Mouse (Mus musculus): ENCODE results near the gene Cux2. TPM values are rescaled to one million over a fixed set of nuclear protein-coding genes. Genes with fewer than 3 reads are reported as not detected.
A peak's percentile ranks its signal among the peaks of the same experiment; 100 is the strongest.

Gene Cux2
- polyA plus RNA-seq, 1 experiment from 2014 or later, result 1.5 TPM

DNA sequence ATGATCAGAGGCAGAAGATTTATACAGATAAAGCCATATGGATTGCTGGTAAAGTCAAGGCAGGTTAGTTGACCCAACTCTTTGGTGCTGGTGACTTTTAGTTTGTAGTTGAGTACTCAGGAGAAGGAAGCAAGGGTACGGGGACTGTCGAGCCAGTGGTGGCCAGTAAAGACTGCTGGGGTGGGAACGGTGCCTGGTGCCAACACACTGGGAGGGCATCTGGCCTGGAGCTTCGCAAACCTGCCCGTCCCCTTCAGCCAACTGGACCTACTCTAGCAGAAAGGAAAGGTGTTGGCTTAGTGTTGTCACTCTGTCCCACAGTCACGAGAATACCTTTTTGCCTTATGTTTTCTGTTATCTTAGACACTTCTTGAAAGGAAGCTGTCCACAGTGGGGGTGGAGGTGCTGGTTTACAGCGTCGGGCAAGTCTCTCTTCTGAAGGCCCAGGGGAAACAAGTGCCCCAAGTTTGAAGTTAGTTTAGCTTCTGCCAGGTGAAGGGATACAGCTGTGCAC, 234.0 kb downstream of the Cux2 start:
- no peak for ATAC-seq
- no peak for TF ChIP-seq CTCF (IDR thresholded peaks at IDR 0.05; ENCODE audit: low read depth)
- Histone ChIP-seq H3K36me3 (ENCODE audit: control insufficient read depth, insufficient read depth) (peaks cover 83% of the 10 kb centered on the region), H3K4me2 (replicated peaks; ENCODE audit: low read depth) (no peak overlapping the region), H3K4me1 (replicated peaks; ENCODE audit: control insufficient read depth, insufficient read depth, low read length) (no peaks in the 10 kb centered on the region), H3K4me3 (ENCODE audit: low read depth, low read length) (no peak overlapping the region), H3K9ac (ENCODE audit: low read depth, low read length) (no peak overlapping the region), H3K9me3 (ENCODE audit: control insufficient read depth) (no peaks in the 10 kb centered on the region), H3K27me3 (replicated peaks; ENCODE audit: control insufficient read depth, insufficient read depth, low read length) (no peaks in the 10 kb centered on the region), H3K27ac (ENCODE audit: low read depth, low read length) (no peak overlapping the region)
- 85% methylated on average over 8 of the region's 8 CpGs for WGBS

DNA sequence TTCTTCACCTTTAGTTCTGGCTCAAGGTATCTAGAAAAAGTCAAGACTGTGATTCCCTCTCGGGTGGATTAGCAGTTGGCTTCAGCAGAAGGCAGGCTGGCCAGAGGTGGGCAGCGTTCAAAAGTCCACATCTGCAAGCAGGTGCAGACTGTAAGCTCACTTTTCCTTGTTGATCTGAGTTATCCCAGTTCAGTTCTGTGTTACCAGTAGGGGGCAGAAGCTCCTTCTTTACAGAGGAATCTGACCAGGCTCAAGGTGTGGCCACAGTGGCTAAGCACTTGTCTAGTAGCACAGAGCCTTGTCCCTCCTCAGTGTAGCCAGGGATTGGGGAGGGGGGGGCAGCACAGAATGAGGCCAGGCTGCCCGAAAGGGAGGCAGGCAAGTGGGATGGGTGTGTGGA, 234.8 kb downstream of the Cux2 start:
- Histone ChIP-seq H3K4me2 (replicated peaks; ENCODE audit: low read depth) (no peak overlapping the region), H3K4me3 (ENCODE audit: low read depth, low read length) (no peak overlapping the region), H3K9me3 (ENCODE audit: control insufficient read depth) (no peaks in the 10 kb centered on the region), H3K27me3 (replicated peaks; ENCODE audit: control insufficient read depth, insufficient read depth, low read length) (no peaks in the 10 kb centered on the region), H3K36me3 (ENCODE audit: control insufficient read depth, insufficient read depth) (peaks cover 85% of the 10 kb centered on the region), H3K9ac (ENCODE audit: low read depth, low read length) (no peak overlapping the region), H3K4me1 (replicated peaks; ENCODE audit: control insufficient read depth, insufficient read depth, low read length) (no peaks in the 10 kb centered on the region), H3K27ac (ENCODE audit: low read depth, low read length) (no peak overlapping the region)
- peak; percentile 59 for ATAC-seq
- TF ChIP-seq CTCF (IDR thresholded peaks at IDR 0.05; ENCODE audit: low read depth), result peak; percentile 88
- WGBS, result 44% methylated on average over 3 of the region's 3 CpGs

DNA sequence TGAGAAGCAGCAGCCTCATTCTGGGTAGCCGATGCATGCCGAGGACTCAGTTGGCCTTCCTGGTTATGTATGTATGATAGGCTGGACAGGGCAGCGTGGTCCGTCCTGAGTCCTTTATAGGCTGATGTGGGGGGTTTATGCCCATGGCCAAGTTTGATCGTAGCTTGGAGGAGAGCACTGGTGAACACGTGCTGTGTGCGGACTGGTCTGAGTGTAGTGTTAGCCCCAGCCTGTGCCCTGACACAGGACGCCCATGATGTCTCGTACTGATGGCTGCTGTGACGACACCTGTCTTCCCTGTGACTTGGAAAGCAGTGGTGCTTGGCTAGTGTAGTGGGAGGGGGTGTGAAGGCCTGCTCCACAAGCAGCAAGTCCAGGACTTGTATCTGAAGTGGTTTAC, 236.2 kb downstream of the Cux2 start:
- Histone ChIP-seq H3K36me3 (ENCODE audit: control insufficient read depth, insufficient read depth) (peaks cover 74% of the 10 kb centered on the region), H3K4me2 (replicated peaks; ENCODE audit: low read depth) (no peak overlapping the region), H3K4me1 (replicated peaks; ENCODE audit: control insufficient read depth, insufficient read depth, low read length) (no peaks in the 10 kb centered on the region), H3K4me3 (ENCODE audit: low read depth, low read length) (no peak overlapping the region), H3K9ac (ENCODE audit: low read depth, low read length) (no peak overlapping the region), H3K27ac (ENCODE audit: low read depth, low read length) (no peak overlapping the region), H3K9me3 (ENCODE audit: control insufficient read depth) (no peaks in the 10 kb centered on the region), H3K27me3 (replicated peaks; ENCODE audit: control insufficient read depth, insufficient read depth, low read length) (no peaks in the 10 kb centered on the region)
- 95% methylated on average over 10 of the region's 10 CpGs for WGBS
- no peak for TF ChIP-seq CTCF (IDR thresholded peaks at IDR 0.05; ENCODE audit: low read depth)
- ATAC-seq, result no peak

DNA sequence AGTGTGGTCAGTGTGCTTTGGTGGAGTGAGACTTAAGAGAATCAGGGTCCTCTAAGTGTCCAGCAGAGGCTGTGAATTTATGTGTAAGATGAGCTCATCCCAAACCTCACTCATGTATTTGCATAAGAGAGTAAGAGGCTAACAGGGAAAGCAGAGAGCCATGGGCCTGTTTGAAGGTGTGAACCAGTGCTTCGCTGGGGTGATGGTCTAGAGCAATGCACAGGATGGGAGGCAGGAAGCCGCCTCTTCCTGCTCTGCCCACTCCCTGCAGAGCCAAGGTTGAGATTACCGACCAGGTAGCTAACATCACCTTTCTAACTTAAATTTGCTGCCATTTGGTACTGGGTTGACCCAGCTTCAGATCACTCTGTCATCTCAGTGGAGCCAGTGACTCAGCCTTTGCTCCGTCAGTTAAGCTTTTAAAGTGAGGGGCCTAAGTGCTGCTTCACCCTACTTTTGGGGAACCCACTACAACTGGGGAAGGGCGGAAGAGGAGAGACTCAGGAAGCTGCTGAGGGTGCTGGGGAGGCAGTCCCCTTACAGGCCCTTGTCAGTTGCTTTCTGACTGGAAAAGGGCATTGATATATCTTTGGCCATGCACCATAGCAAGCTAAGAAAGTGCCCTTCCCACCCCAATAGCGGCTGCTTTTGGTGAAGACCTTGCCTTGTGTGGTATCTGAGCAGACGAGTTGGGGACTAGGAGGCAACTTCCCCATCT, 237.2 kb downstream of the Cux2 start:
- Histone ChIP-seq H3K9me3 (ENCODE audit: control insufficient read depth) (no peaks in the 10 kb centered on the region), H3K27me3 (replicated peaks; ENCODE audit: control insufficient read depth, insufficient read depth, low read length) (no peaks in the 10 kb centered on the region), H3K36me3 (ENCODE audit: control insufficient read depth, insufficient read depth) (peaks cover 67% of the 10 kb centered on the region), H3K4me1 (replicated peaks; ENCODE audit: control insufficient read depth, insufficient read depth, low read length) (no peaks in the 10 kb centered on the region), H3K4me3 (ENCODE audit: low read depth, low read length) (no peak overlapping the region), H3K27ac (ENCODE audit: low read depth, low read length) (no peak overlapping the region), H3K4me2 (replicated peaks; ENCODE audit: low read depth) (no peak overlapping the region), H3K9ac (ENCODE audit: low read depth, low read length) (no peak overlapping the region)
- ATAC-seq, result no peak
- WGBS, result 82% methylated on average over 7 of the region's 7 CpGs
- TF ChIP-seq CTCF (IDR thresholded peaks at IDR 0.05; ENCODE audit: low read depth), result no peak

DNA sequence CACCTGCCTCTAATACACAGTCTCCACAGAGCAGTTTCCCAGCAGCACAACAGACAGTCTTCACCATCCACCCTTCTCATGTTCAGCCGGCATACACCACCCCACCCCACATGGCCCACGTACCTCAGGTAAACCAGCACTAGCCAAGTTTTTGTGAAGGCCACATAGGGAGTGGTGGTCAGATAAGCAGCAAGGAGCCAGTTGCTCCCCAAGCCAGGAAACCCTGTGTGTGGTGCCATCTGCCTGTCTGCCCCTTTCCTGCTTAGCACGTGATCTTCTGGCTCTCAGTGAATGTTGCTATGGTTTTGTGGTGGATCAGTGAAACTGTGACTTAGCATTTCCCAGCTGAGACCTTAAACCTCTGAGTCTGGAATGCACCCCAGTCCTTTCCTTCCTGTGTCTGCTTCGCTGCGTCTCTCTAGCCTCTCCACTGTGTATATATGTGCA, 238.4 kb downstream of the Cux2 start:
- no peak overlapping the region for H3K9ac ChIP-seq (ENCODE audit: low read depth, low read length)
- 86% methylated on average over 5 of the region's 5 CpGs for WGBS
- H3K36me3 ChIP-seq (ENCODE audit: control insufficient read depth, insufficient read depth), result peaks cover 58% of the 10 kb centered on the region
- H3K27me3 ChIP-seq (replicated peaks; ENCODE audit: control insufficient read depth, insufficient read depth, low read length), result no peaks in the 10 kb centered on the region
- H3K4me2 ChIP-seq (replicated peaks; ENCODE audit: low read depth), result no peak overlapping the region
- TF ChIP-seq CTCF (IDR thresholded peaks at IDR 0.05; ENCODE audit: low read depth), result no peak
- ATAC-seq, result no peak
- no peaks in the 10 kb centered on the region for H3K9me3 ChIP-seq (ENCODE audit: control insufficient read depth)
- no peak overlapping the region for H3K4me3 ChIP-seq (ENCODE audit: low read depth, low read length)
- H3K4me1 ChIP-seq (replicated peaks; ENCODE audit: control insufficient read depth, insufficient read depth, low read length), result no peaks in the 10 kb centered on the region
- no peak overlapping the region for H3K27ac ChIP-seq (ENCODE audit: low read depth, low read length)

DNA sequence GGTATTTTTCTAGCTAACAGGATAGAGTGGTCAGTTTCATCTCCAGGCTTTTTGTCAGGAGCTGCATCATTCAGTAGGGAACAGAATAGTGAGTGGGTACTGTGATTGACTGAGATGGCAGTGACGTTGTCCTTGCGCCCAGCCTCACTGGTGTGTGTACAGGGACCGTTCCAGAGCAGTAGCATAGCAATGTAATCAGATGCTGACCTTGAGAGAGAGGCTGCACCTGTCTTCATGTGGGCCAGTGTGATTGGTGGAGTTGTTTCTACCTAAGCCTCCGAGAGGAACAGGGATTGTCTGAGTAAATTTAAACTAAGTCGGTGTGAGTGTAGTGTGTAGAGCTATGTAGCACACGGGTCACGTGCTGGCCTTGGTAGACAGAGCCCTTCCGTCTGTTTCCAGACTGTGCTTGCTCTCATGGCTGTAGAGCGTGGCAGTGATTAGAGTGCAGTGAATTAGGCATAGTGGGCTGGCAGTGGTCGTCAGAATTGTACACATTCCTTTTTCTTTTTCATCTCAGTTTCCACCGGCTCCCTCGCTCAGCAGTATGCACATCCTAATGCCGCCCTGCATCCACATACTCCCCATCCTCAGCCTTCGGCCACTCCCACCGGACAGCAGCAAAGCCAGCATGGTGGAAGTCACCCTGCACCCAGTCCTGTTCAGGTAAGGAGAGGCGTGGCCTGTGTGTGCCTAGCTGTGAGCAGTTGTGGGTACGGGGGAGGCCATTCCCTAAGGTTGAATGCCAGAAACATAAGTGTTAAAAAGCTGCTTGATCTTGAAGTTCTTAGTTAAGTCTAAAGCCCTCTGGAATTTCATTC, 239.4 kb downstream of the Cux2 start:
- Histone ChIP-seq H3K36me3 (ENCODE audit: control insufficient read depth, insufficient read depth) (peaks cover 55% of the 10 kb centered on the region), H3K27me3 (replicated peaks; ENCODE audit: control insufficient read depth, insufficient read depth, low read length) (no peaks in the 10 kb centered on the region), H3K9ac (ENCODE audit: low read depth, low read length) (no peak overlapping the region), H3K27ac (ENCODE audit: low read depth, low read length) (no peak overlapping the region), H3K4me1 (replicated peaks; ENCODE audit: control insufficient read depth, insufficient read depth, low read length) (no peaks in the 10 kb centered on the region), H3K4me2 (replicated peaks; ENCODE audit: low read depth) (no peak overlapping the region), H3K9me3 (ENCODE audit: control insufficient read depth) (no peaks in the 10 kb centered on the region), H3K4me3 (ENCODE audit: low read depth, low read length) (no peak overlapping the region)
- no peak for ATAC-seq
- no peak for TF ChIP-seq CTCF (IDR thresholded peaks at IDR 0.05; ENCODE audit: low read depth)
- 80% methylated on average over 17 of the region's 17 CpGs for WGBS

Measured in intestine, postnatal 0 days (tissue).